Mouse (Mus musculus) liver, embryonic 11.5 days (tissue): Measurements from ENCODE around the gene 3110040M04Rik. TPM values are rescaled to one million over a fixed set of nuclear protein-coding genes. Genes with fewer than 3 reads are reported as not detected.
"Not testable (repeated sequence)": the region's sequence is repeated elsewhere in the genome, so short reads cannot be mapped to it uniquely, and the experiment has no call there.

Source experiments
- ATAC-seq: fragments of 200-750 bp; cut with Nextera tagmentation; replicated peaks from 2 replicates; pipeline ENCODE4 v1.8.0; 2017; ENCODE audit warnings: moderate number of reproducible peaks, mild to moderate bottlenecking, moderate TSS enrichment, moderate library complexity; ENCODE audit not compliant: low FRiP score
- DNase-seq: peaks from one replicate; pipeline ENCODE4 v3.0.0-alpha.2; 2017; ENCODE audit warnings: low spot score
- H3K27ac ChIP-seq: fragments of 300-500 bp; sonication (generic); 2 replicates; pipeline ENCODE4 v1.5.1; 2014; ENCODE audit warnings: mild to moderate bottlenecking, low read depth, low read length, control low read depth
- H3K27me3 ChIP-seq: fragments of 300-500 bp; sonication (generic); replicated peaks from 2 replicates; pipeline ENCODE4 v1.6.1; 2014; ENCODE audit warnings: low read length, mixed read lengths; ENCODE audit not compliant: control insufficient read depth, insufficient read depth
- H3K36me3 ChIP-seq: fragments of 300-500 bp; sonication (generic); 2 replicates; pipeline ENCODE4 v1.6.1; 2014; ENCODE audit warnings: mild to moderate bottlenecking, low read length, moderate library complexity, mixed read lengths; ENCODE audit not compliant: control insufficient read depth, insufficient read depth
- H3K4me1 ChIP-seq: fragments of 300-500 bp; sonication (generic); replicated peaks from 2 replicates; pipeline ENCODE4 v1.6.1; 2014; ENCODE audit warnings: low read length, mixed read lengths; ENCODE audit not compliant: control insufficient read depth, insufficient read depth
- H3K4me2 ChIP-seq: fragments of 300-500 bp; sonication (generic); 2 replicates; pipeline ENCODE4 v1.6.1; 2014; ENCODE audit warnings: mild to moderate bottlenecking, control low read depth, moderate library complexity
- H3K4me3 ChIP-seq: fragments of 300-500 bp; sonication (generic); 2 replicates; pipeline ENCODE4 v1.5.1; 2014; ENCODE audit warnings: low read depth, low read length, control low read depth
- H3K9ac ChIP-seq: fragments of 300-500 bp; sonication (generic); 2 replicates; pipeline ENCODE4 v1.6.1; 2014; ENCODE audit warnings: low read depth, low read length, control low read depth
- H3K9me3 ChIP-seq: fragments of 300-500 bp; sonication (generic); 2 replicates; pipeline ENCODE4 v1.6.1; 2016; ENCODE audit warnings: low read length, inconsistent platforms, mixed read lengths; ENCODE audit not compliant: control insufficient read depth
- WGBS: fragments of 180-500 bp; shearing (Covaris S2); extraction: QIAGEN DNeasy Blood & Tissue Kit; methylation state at CpG from one replicate; pipeline ENCODE4 v1.1.7; 2014; 5-methylcytosine and 5-hydroxymethylcytosine counted together
- polyA plus RNA-seq: library from polyadenylated mRNA; unstranded; fragments of >200 nt; fragmentation: Nextera tagmentation; extraction: Ambion mirVana; gene quantifications from 2 replicates; pipeline ENCODE4 v1.2.1, GENCODE M21; 2014

Gene 3110040M04Rik
- polyA plus RNA-seq, result 1.0 and 1.2 TPM in 2 replicates

- H3K4me2 ChIP-seq, H3K27ac ChIP-seq, H3K4me3 ChIP-seq, H3K4me1 ChIP-seq, H3K36me3 ChIP-seq, H3K9ac ChIP-seq, DNase-seq, H3K27me3 ChIP-seq, ATAC-seq, H3K9me3 ChIP-seq: not testable (repeated sequence)
- no CpG with 5 or more reads among the region's 6 CpGs for WGBS
Measured at GRCm38 (mm10) chr1:151203818-151204217, at the start of gene 3110040M04Rik. 3110040M04Rik (plus strand) TSS chr1:151204121.

DNA sequence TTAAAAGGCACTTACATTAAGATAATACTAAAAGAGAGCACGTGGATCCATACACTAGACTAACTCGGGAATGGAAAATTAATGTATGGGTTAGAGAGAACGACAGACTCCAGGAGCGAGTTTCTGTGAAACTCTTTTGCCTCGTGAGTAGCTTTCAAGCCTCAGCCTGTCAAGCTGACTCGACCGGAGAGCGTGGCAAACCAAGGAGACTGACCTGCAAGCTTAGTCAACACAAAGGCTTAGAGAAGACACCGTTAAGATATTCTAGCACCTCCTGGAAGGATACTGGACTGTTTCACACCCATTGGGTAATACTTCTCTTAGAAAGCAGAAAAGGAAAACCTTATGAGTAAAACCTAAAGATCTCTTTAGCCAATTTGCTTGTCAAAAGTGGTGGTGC is 49.8 kb upstream of the 3110040M04Rik start:
- H3K27ac ChIP-seq, H3K4me3 ChIP-seq, ATAC-seq, H3K27me3 ChIP-seq, DNase-seq, H3K9ac ChIP-seq, H3K36me3 ChIP-seq, H3K4me2 ChIP-seq, H3K4me1 ChIP-seq, H3K9me3 ChIP-seq: not testable (repeated sequence)
- WGBS, result 90% methylated on average over 9 of the region's 9 CpGs

GRCm38 (mm10) chr1:151156129-151156528 is 47.8 kb upstream of the 3110040M04Rik start:
- Histone ChIP-seq H3K27me3 (no peaks in the 10 kb centered on the region), H3K36me3 (no peaks in the 10 kb centered on the region), H3K4me2 (no peak overlapping the region), H3K4me3 (no peak overlapping the region), H3K27ac (no peak overlapping the region), H3K4me1 (no peaks in the 10 kb centered on the region), H3K9ac (no peak overlapping the region), H3K9me3 (no peaks in the 10 kb centered on the region)
- ATAC-seq, result no peak
- no peak for DNase-seq
- WGBS, result 73% methylated on average over 3 of the region's 3 CpGs

DNA sequence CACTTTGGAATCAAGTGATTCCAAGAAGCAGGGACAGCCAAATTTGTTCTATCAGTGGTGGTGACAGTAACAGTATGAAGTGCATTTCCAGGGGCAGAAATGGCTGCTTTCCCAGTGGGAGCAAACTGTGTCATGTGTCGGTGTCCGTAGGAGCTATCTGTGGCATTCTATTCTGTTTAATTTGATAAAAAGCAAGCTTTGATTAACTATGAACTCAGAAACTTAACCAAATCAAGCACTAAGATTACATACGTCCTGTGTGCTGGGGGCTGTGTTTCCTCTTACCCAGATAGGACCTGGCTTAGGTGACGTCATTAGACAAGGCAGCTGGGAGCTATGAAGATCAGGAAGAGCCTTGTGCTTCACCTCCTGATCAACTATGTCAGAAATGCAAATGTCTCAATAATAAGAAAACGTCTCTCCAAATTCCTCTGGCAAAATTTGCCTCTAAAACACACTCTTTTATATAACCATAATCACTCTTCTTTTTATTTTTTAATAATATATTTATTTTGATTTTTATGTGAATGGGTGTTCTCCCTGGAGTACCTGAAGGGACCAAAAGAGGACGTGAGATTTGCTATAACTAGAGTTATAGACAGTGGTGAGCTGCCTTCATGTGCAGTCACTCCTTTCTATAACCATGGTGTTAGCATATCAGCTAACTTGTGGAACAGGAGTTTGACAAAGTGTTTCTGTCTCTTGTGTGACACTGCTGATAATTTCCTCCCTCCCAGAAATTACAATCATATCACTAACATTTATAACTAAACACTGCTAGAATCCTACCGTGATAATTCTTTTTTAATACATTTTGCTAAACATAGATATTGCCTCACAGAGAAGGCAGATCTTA is 46.9 kb upstream of the 3110040M04Rik start:
- H3K4me3 ChIP-seq, result no peak overlapping the region
- 48% methylated on average over 7 of the region's 7 CpGs for WGBS
- no peak overlapping the region for H3K9ac ChIP-seq
- DNase-seq (no peak), ATAC-seq (peak; percentile 72)
- H3K27ac ChIP-seq, result no peak overlapping the region
- H3K4me1 ChIP-seq, result no peaks in the 10 kb centered on the region
- no peaks in the 10 kb centered on the region for H3K36me3 ChIP-seq
- H3K4me2 ChIP-seq, result no peak overlapping the region
- H3K9me3 ChIP-seq, result no peaks in the 10 kb centered on the region
- no peaks in the 10 kb centered on the region for H3K27me3 ChIP-seq

- no peak overlapping the region for H3K9ac ChIP-seq
- 81% methylated on average over 9 of the region's 9 CpGs for WGBS
- H3K4me1 ChIP-seq, result no peaks in the 10 kb centered on the region
- no peaks in the 10 kb centered on the region for H3K27me3 ChIP-seq
- no peak overlapping the region for H3K4me3 ChIP-seq
- ATAC-seq (no peak), DNase-seq (no peak)
- no peaks in the 10 kb centered on the region for H3K36me3 ChIP-seq
- H3K9me3 ChIP-seq, result no peaks in the 10 kb centered on the region
- H3K4me2 ChIP-seq, result no peak overlapping the region
- no peak overlapping the region for H3K27ac ChIP-seq
Measured at GRCm38 (mm10) chr1:151157963-151158856, 45.7 kb upstream of the 3110040M04Rik start.

DNA sequence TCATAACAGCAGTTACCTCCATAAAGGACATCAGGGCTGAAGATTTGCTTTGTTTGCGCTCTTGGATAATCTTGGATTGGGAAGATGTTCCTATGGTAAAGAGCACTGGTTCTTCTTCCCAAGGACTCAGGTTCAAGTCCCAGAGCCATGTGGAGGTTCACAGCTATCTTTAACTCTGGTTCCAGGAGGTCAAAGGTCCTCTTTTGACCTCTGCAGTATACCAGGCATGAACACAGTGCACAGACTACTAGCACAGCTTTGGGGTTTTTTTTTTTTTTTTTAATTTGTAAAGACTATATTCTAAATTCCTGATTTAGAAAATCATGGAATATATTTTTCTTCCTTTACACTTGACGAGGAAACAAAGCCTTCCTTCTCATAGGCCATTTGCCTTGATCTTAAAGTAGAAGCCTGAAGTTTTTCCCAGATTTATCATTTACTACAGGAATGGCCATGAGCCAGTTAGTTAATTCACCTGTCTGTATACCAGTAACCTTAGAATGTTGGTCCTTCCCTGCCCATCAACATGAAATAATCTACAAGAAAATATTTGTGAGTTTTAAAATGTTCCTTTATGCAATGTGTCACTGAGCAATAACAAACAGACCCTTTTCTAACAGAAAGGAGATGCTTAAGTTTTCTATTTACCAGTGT is 44.9 kb upstream of the 3110040M04Rik start:
- H3K4me3 ChIP-seq, result no peak overlapping the region
- DNase-seq, result no peak
- H3K4me1 ChIP-seq, result no peaks in the 10 kb centered on the region
- no peaks in the 10 kb centered on the region for H3K36me3 ChIP-seq
- no peak for ATAC-seq
- 81% methylated on average over 2 of the region's 2 CpGs for WGBS
- no peak overlapping the region for H3K27ac ChIP-seq
- no peaks in the 10 kb centered on the region for H3K9me3 ChIP-seq
- no peak overlapping the region for H3K4me2 ChIP-seq
- H3K9ac ChIP-seq, result no peak overlapping the region
- H3K27me3 ChIP-seq, result no peaks in the 10 kb centered on the region

- H3K9me3 ChIP-seq, result no peaks in the 10 kb centered on the region
- peak; percentile 57 for ATAC-seq
- H3K27ac ChIP-seq, result peak overlapping the region; percentile 16; the same call in 1 of the 2 replicates
Measured at GRCm38 (mm10) chr1:151166031-151166430, 37.9 kb upstream of the 3110040M04Rik start.

DNA sequence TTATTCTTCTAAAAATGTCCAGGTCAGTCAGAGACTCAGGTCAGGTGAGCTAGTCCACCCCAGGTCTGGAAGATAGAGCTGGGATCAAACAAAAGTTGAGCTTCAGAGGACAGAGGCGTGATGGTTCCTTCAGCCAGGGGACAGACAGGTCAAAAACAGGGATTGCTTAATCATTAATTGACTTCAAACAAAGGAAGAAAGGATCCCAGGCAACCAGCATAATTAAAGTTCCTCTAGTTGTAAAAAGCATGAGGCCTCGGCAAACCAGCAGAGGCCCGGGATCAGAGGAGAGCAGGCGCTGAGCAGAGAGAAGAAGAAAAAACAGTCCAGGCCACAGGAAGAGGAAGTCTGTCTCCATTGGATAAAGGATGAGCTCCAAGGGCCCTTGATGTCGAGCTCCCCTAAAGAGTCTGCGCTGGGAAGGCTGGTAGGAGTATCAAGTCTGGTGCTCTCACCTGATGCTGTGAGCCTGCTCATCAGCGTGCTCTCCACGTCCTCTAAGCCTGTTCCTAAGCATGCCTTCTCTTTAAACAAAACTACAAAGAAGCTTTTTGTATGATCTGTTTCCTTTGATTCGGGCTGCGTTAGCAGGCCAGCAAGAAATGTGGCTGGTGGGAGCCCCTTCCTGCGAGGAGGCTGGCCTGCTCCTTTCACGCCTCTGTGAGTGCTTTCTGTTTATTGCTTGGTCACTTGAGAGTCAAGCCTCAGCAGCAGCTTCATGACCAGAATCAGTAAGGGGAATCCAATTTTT is 36.4 kb upstream of the 3110040M04Rik start:
- no peaks in the 10 kb centered on the region for H3K9me3 ChIP-seq
- H3K36me3 ChIP-seq, result no peaks in the 10 kb centered on the region
- peak overlapping the region; percentile 34; the same call in 1 of the 2 replicates for H3K9ac ChIP-seq
- no peaks in the 10 kb centered on the region for H3K27me3 ChIP-seq
- no peak overlapping the region for H3K4me3 ChIP-seq
- H3K4me1 ChIP-seq, result peaks cover 22% of the 10 kb centered on the region
- ATAC-seq (peak; percentile 33), DNase-seq (no peak)
- H3K4me2 ChIP-seq, result peak overlapping the region; percentile 38
- peak overlapping the region; percentile 71 for H3K27ac ChIP-seq
- WGBS, result 34% methylated on average over 12 of the region's 12 CpGs

More at GRCm38 (mm10) chr1:151166031-151166430, 37.9 kb upstream of the 3110040M04Rik start:
- no peak overlapping the region for H3K9ac ChIP-seq
- H3K36me3 ChIP-seq, result no peaks in the 10 kb centered on the region
- 17% methylated on average over 8 of the region's 8 CpGs for WGBS
- no peaks in the 10 kb centered on the region for H3K27me3 ChIP-seq
- DNase-seq, result no peak
- H3K4me2 ChIP-seq, result peak overlapping the region; percentile 27
- no peak overlapping the region for H3K4me3 ChIP-seq
- peaks cover 22% of the 10 kb centered on the region for H3K4me1 ChIP-seq
